Mouse (Mus musculus): ENCODE measurements around the gene Efna2. TPM values are rescaled to one million over a fixed set of nuclear protein-coding genes. Genes with fewer than 3 reads are reported as not detected.

The Efna2 gene
- total and polyA plus RNA-seq, 3 experiments, result 0.23 to 1.5 (median 0.86) TPM

GRCm38 (mm10) chr10:80135641-80136040 lies 43.6 kb upstream of the Efna2 start:
- dilution Hi-C loops (cut with MboI; ENCODE audit: extremely low pct_ligation_motif_present, extremely low pct_unique_long_range_greater_than_20kb, low sequenced_read_pairs) (no loop called here), in situ Hi-C loops (cut with MboI; ENCODE audit: low pct_ligation_motif_present, low pct_unique_long_range_greater_than_20kb, low sequenced_read_pairs) (no loop called here)
- no peak overlapping the region for H3K27ac ChIP-seq (ENCODE audit: insufficient read depth, low read depth)
- H3K9ac ChIP-seq (ENCODE audit: insufficient read depth, low read depth), result no peak overlapping the region
- no peaks in the 10 kb centered on the region for H3K9me3 ChIP-seq (replicated peaks; ENCODE audit: low read length)
- no peak for TF ChIP-seq POLR2A (IDR thresholded peaks at IDR 0.05; ENCODE audit: low read depth, low read length)
- no peak for TF ChIP-seq MAFK (IDR thresholded peaks at IDR 0.05; ENCODE audit: insufficient replicate concordance, low read length)
- no peak for TF ChIP-seq HCFC1 (IDR thresholded peaks at IDR 0.05; ENCODE audit: low read depth, low read length)
- no peak for TF ChIP-seq TCF12 (IDR thresholded peaks at IDR 0.05; ENCODE audit: low read depth, low read length)
- DNase-seq (ENCODE audit: extremely low read depth), result no peak
- H3K4me1 ChIP-seq (ENCODE audit: control insufficient read depth in 1 of 2, insufficient read depth in 2 of 2), result peaks cover 12 to 30% of the 10 kb centered on the region in 2 experiments
- H3K27me3 ChIP-seq (replicated peaks), result peaks cover 24% of the 10 kb centered on the region
- H3K36me3 ChIP-seq (replicated peaks in 1 of 2; ENCODE audit: control insufficient read depth in 1 of 2, insufficient read depth in 1 of 2, low read length in 1 of 2), result peaks cover 22 to 35% of the 10 kb centered on the region in 2 experiments
- no peak overlapping the region for H3K4me2 ChIP-seq (ENCODE audit: insufficient read depth, low read depth, poor library complexity, severe bottlenecking)
- no peaks in the 10 kb centered on the region for H3K79me2 ChIP-seq (replicated peaks; ENCODE audit: control insufficient read depth, extremely low read depth, insufficient read depth, poor library complexity, severe bottlenecking)
- no peak overlapping the region for H3K4me3 ChIP-seq (replicated peaks in 1 of 3; ENCODE audit: low read depth in 2 of 3, low read length in 2 of 3, poor library complexity in 1 of 3)

- DNase-seq (ENCODE audit: extremely low read depth), result no peak
- Histone ChIP-seq H3K4me2 (ENCODE audit: insufficient read depth, low read depth, poor library complexity, severe bottlenecking) (no peak overlapping the region), H3K4me1 (ENCODE audit: control insufficient read depth in 1 of 2, insufficient read depth in 2 of 2) (peaks cover 12 to 35% of the 10 kb centered on the region in 2 experiments), H3K36me3 (replicated peaks in 1 of 2; ENCODE audit: control insufficient read depth in 1 of 2, insufficient read depth in 1 of 2, low read length in 1 of 2) (peaks cover 15 to 28% of the 10 kb centered on the region in 2 experiments), H3K27me3 (replicated peaks) (peaks cover 25% of the 10 kb centered on the region), H3K4me3 (replicated peaks in 1 of 3; ENCODE audit: low read depth in 2 of 3, low read length in 2 of 3, poor library complexity in 1 of 3) (no peak overlapping the region), H3K79me2 (replicated peaks; ENCODE audit: control insufficient read depth, extremely low read depth, insufficient read depth, poor library complexity, severe bottlenecking) (no peaks in the 10 kb centered on the region), H3K9me3 (replicated peaks; ENCODE audit: low read length) (no peaks in the 10 kb centered on the region), H3K9ac (ENCODE audit: insufficient read depth, low read depth) (no peak overlapping the region), H3K27ac (ENCODE audit: insufficient read depth, low read depth) (no peak overlapping the region)
- no peak for TF ChIP-seq CHD1 (IDR thresholded peaks at IDR 0.05; ENCODE audit: low read depth, low read length)
- TF ChIP-seq TCF12 (IDR thresholded peaks at IDR 0.05; ENCODE audit: low read depth, low read length), result no peak
- TF ChIP-seq PAX5 (IDR thresholded peaks at IDR 0.05; ENCODE audit: low read length), result no peak
- TF ChIP-seq ELF1 (IDR thresholded peaks at IDR 0.05; ENCODE audit: low read depth, low read length), result no peak
- TF ChIP-seq CHD2 (IDR thresholded peaks at IDR 0.05; ENCODE audit: low read length), result no peak
- no peak for TF ChIP-seq CTCF (conservative IDR thresholded peaks at IDR 0.05 in 1 of 2, IDR thresholded peaks at IDR 0.05 in 1 of 2; ENCODE audit: low read depth in 2 of 2, low read length in 2 of 2)
- TF ChIP-seq BHLHE40 (IDR thresholded peaks at IDR 0.05; ENCODE audit: low read depth, low read length), result no peak
- TF ChIP-seq USF2 (conservative IDR thresholded peaks at IDR 0.05; ENCODE audit: low read depth, low read length), result no peak
- TF ChIP-seq ETS1 (conservative IDR thresholded peaks at IDR 0.05; ENCODE audit: low read depth, low read length), result no peak
- TF ChIP-seq MAFK (IDR thresholded peaks at IDR 0.05; ENCODE audit: insufficient replicate concordance, low read length), result no peak
- no peak for TF ChIP-seq RAD21 (IDR thresholded peaks at IDR 0.05; ENCODE audit: low read depth, low read length)
- TF ChIP-seq MAZ (IDR thresholded peaks at IDR 0.05; ENCODE audit: low read depth, low read length), result no peak
- no peak for TF ChIP-seq ZC3H11A (IDR thresholded peaks at IDR 0.05; ENCODE audit: low read depth, low read length)
- TF ChIP-seq MEF2A (IDR thresholded peaks at IDR 0.05; ENCODE audit: borderline replicate concordance, low read depth, low read length), result no peak
- TF ChIP-seq SIN3A (IDR thresholded peaks at IDR 0.05; ENCODE audit: low read length), result no peak
- no peak for TF ChIP-seq TBP (conservative IDR thresholded peaks at IDR 0.05; ENCODE audit: low read depth, low read length)
- in situ Hi-C loops (cut with MboI; ENCODE audit: low pct_ligation_motif_present, low pct_unique_long_range_greater_than_20kb, low sequenced_read_pairs) (no loop called here), dilution Hi-C loops (cut with MboI; ENCODE audit: extremely low pct_ligation_motif_present, extremely low pct_unique_long_range_greater_than_20kb, low sequenced_read_pairs) (no loop called here)
These were observed 42.9 kb upstream of the Efna2 start for GRCm38 (mm10) chr10:80136179-80136951.

All from CH12.LX (cell line).